Mouse (Mus musculus): Measurements from ENCODE around the gene Pitpnc1.

DNA sequence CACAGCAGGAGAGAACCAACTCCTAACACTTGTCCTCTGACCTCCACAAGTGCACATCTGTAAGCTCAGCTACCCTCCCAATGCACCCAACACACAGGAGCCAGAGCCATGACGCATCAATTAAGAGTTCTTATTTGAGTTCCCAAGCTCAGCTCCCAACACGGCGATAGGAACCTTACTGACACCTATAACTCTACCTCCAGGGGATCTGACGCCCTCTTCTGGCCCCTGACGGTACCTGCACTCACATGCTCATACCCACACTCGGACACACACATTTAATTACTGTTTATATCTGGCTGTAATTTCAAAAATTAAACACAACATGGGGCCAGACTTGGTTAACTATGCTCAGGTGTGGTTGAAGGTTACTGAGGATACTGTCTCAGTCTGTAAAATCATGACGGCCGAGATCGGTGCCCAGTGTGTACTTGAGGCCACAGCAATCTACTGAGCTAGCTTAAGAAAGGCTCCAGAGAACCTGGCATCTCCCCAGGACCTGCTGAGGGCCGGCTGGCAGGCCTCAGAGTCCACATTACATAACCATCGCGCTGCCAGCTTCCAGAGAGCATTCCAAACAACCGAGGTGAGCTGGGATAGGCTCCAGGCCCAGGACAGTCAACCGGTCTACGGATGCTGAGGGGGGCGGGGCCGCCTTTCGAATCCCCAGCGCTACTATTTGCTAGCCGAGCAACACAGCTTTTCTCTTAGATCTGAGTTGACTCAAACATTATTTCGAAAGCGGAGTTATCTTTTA, 91.2 kb downstream of the Pitpnc1 start:
- TF ChIP-seq POLR2A (IDR thresholded peaks at IDR 0.05; ENCODE audit: insufficient read depth, low read depth, low read length) (no peak), CTCF (IDR thresholded peaks at IDR 0.05; ENCODE audit: insufficient read depth, low read depth, low read length) (no peak)
